Mouse (Mus musculus) retina, embryonic 14.5 days (tissue): ENCODE results near the gene Spata31d1d.
A peak's percentile ranks its signal among the peaks of the same experiment; 100 is the strongest.
"Not testable (repeated sequence)": the region's sequence is repeated elsewhere in the genome, so short reads cannot be mapped to it uniquely, and the experiment has no call there.

Experiments
- DNase-seq: peaks from one replicate; pipeline ENCODE4 v3.0.0-alpha.2; 2015; ENCODE audit warnings: low spot score

The Spata31d1d gene

GRCm38 (mm10) chr13:59728378-59729093 is 3.0 kb downstream of the Spata31d1d start:
- DNase-seq: peak; percentile 94

DNA sequence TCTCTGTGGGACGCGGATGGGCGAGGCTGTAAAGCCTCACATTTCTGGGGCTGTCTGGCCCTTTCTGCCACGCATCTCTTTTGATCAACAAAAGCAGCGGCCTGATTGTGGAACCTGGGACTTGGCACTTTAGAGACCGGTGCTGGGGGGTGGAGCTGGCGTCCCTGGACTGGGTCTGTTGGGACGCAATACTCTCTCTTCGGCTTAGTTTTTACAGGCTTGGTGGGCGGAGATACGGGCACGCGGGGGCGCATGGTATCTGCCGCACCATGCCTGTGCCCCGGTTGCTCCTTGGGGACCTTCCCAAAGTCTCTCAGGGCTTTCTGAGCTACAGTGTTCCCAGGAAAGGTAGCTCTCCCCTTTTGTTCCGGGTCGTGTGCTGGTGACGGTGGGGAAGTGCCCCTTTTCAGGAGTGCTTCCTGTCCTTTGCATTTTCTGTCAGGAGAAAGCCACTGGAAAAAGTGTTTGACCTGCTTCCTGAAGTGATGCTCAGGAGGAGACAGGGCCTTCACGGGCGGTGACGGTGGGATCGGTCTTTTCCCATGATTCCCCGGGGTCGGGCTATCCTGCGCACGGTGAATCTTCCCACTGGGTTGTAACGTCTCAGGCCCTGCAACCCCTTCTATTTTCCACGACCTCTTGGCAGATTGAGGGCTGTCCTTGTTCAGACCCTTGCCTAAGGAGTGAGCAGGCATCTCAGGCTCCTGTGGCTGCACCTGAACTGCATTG is 5.2 kb downstream of the Spata31d1d start:
- DNase-seq: no peak

GRCm38 (mm10) chr13:59722089-59722488 is 9.5 kb downstream of the Spata31d1d start:
- DNase-seq: not testable (repeated sequence)

GRCm38 (mm10) chr13:59719475-59719874 is 12.1 kb downstream of the Spata31d1d start:
- DNase-seq: no peak

DNA sequence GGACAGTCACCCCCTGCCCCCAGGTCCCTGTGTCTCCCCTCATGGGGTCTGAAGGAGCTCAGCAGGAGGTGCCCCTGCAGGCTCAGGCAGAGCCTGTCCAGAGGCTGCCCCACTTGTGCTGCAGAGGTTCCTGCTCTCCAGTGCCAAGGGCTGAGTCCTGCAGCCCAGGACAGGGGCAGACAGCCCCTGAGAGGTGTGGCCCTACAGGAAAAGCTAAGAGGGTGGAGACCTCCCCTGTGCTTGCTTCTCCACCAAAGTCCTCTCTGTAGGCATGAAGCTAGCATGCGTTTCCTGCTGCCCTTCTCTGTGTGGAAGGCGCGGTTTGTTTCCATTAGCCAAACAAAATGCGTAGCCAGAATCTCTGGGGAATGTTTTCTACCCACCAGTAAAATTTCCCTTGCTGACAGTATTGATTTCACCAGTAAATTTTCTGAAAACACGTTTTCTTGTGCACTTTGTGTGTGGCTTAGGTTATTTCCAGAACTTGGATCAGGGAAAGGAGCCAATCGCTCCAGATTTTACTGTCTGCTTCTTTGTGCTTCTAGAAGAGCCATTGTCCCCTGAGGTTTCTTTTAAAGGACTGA is 12.6 kb downstream of the Spata31d1d start:
- DNase-seq: not testable (repeated sequence)

DNA sequence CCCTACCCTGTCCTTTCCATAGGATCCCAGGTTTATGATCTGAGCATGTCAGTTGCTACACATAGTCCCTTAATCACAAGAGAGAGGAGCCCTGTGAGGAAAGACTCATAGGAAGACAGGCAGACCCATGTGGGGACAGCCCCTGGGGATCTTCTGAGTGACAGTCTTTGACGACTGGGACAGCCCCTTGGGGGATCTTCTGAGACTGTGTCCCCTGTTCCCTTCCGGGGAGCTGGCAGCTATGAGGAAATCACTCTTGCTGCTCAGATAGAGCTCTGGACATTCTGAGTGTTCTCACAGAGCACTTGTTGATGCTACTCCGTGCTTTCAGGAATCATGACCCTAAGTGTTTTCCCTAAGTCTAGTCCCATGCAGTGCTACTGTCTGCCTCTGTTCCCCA is 17.8 kb downstream of the Spata31d1d start:
- DNase-seq: no peak

DNA sequence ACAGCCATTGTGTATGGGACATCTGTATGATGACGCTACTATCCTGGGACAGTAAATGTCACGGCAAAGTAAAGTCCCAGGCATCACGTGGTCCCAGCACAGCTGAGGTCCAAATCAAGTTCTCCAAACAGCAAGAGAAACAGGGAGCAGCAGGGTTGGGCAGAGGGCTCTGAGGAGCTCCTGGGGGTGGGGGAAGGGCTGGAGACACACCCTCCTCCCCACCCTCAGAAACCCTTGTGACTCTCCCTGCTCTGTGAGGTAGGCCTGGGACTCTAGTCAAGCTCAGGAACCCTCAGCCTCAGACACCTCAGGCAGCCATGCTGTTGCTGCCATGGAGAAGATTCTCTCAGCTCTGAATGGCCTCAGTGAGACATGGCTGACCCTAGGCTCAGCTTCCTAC is 19.6 kb downstream of the Spata31d1d start, which contains the start of gene Spata31d1b:
Spata31d1b (plus strand) TSS at position 301 of the 400 bp plus-strand sequence.
- DNase-seq: not testable (repeated sequence)

DNA sequence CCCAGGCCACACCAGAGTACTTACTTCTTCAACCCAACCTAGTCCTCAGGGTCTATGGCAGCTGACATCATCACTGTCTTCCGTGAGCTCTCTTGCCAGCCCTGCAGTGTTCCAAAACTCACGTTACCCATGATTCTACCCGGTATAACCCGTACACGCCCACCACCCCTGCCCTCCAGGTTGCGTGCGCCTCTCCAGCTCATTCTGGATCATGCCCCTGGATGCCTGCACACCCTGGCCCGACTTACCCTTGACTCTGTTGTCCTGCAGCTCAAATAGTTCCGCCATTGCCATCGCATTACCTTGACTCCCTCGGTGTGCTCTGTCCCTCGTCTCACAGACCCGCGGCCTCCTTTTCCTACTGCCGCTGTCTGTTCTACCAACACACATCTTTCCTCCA is 21.3 kb downstream of the Spata31d1d start, which contains the start of gene Spata31d1a:
Spata31d1a (minus strand) TSS at position 101 of the 400 bp plus-strand sequence.
- no peak for DNase-seq

DNA sequence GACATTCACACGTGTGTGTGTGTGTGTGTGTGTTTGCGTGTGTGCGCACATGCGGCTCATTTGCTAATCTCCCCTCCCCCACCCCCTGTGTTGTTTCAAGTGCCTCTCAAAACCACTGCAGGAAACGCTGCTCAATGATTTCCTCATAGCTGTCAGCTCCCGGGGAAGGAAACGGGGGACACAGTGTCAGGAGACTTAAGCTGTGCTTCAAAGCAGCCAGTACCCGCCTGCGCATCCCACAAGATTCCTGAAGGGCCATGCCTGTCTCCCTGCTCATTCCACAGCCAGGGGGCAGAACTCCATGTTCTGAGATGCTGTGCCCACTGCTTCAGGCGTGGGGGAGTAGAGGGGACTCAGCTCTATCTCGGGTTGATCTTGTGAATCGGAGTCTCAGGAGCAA is 27.0 kb downstream of the Spata31d1d start:
- no peak for DNase-seq

GRCm38 (mm10) chr13:59703514-59703913 is 28.0 kb downstream of the Spata31d1d start:
- no peak for DNase-seq

GRCm38 (mm10) chr13:59700137-59700536 is 31.4 kb downstream of the Spata31d1d start:
- not testable (repeated sequence) for DNase-seq

DNA sequence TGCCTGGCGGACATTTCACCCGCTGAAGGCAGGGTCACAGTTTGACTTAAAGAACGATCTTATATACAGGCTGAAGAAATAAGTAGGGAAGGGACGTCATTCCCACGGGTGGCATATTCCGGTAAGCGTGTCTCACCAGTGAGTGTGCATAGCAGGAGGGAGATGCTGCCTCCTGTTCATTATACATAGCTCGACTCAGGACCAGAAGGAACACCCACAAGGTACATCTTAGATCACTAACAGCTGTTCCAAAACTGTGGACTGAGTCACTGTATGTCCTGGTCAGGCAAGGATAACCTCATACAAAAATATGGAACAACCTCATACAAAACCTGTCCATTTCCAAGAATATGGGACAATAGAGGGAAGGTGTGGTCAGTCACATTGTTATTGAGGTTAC is 32.4 kb downstream of the Spata31d1d start:
- no peak for DNase-seq

DNA sequence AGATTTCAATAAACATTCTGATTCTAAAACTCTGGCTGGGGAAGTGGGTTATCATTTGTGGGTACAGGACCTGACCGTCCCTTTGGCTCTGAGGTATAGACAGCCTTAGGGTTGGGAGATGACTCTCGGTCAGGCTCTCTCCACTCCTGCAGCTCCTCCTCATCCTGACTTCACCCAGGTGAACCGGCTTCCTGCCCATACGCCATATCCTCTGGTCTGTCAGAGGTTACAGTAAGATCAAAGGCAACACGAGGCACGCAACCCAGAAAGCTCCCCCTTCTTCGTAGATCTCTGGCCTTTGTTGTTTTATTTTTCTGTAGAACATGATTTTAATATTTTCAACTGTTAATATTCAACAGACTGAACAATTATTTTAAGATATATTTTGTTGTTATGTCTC is 35.8 kb downstream of the Spata31d1d start:
- DNase-seq: no peak

DNA sequence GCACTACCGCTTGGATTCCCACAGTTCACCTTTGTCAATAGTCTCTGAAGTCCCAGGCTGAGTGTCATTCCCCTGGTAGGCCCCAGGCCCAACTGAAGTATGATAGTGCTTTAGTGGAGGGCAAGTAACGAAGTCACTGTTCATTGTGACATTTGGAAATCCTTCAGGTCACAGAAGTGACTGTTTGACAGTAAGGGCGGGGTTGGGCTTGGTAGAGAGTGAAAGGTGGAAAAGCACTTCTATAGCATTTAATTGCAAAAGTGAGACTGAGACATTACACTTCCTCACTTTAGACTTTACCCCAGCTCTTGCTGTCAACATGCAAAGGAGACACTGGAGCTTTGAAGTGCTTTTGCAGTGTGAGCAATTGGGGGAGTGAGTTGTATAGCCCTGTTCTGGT is 37.5 kb downstream of the Spata31d1d start, which contains the start of gene 4921517D22Rik:
4921517D22Rik (minus strand) TSS at position 101 of the 400 bp plus-strand sequence.
- DNase-seq: no peak

DNA sequence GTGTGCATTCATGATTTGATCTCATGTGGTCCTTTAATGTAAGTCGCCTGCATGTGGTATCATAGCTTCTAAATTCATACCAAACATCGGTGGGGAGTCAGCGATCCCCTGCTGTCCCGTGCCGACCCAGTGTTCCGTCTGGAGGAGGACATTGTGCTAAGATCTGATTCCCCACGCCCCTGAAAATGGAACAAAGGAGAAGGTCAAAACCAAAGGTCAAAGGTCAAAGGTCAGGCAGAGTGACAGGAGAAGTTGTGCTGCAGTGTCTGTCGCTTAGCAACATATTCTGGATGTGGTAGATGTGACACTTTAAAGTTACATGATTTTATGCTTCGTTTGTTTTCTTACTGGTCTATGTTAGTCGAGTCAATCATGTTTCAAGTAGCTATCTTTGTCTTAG is 40.1 kb downstream of the Spata31d1d start:
- peak; percentile 42 for DNase-seq

DNA sequence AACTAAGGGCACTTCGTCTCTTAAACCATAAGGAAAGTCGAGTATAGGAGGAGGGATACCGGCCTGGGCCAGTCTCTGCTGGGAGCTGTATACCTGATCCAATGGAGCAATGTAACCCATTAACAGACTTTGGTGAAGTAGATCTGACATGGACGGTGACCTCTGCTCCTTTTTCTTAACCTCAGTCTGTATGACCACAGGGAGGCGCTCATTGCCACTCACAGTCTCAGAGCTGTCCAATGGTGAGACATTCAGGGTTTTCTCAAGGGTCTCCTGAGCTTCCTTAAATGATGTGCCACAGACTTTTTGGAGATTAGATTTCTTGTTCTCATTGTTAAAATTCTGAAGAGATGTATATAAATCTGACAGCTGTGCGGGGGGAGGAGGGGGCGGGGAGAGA is 41.0 kb downstream of the Spata31d1d start:
- DNase-seq: no peak

DNA sequence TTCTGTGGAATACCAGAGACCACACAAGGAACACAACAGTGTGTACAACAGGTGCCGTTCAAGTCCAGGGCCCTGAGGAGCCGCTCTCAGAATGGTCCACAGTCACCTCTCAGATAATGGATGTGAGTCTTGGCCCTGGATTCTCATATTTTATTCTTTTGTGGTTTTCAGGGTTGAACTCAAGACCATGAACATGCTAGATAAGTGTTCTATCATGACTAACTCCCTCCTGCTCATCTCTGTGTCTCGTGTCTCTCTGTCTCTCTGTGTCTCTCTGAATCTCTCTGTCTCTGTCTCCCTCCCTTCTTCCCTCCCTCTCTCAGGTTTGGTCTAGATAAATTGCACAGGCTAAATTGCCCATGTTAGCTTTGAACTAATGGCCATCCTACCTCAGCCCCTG is 41.7 kb downstream of the Spata31d1d start:
- DNase-seq: no peak

GRCm38 (mm10) chr13:59689313-59689712 is 42.2 kb downstream of the Spata31d1d start:
- no peak for DNase-seq

DNA sequence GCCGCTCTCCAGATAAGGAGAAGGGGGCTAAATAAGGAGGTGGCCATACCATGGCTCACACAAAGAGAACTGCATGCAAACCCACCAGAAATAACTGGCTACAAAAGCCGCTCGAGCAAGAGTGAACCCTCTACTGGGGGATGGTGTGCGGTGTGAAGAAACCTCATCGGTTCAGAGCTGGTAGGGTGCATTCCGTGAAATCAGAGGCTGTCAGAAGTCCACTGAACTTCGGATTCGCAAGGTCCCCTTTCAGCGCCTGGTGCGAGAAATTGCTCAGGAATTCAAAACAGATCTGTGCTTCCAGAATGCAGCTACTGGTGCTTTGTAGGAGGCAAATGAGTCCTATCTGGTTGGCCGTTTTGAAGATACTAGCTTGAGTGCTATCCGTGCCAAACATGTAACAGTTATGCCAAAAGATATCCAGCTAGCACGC is 43.2 kb downstream of the Spata31d1d start:
- no peak for DNase-seq

GRCm38 (mm10) chr13:59685236-59685635 is 46.3 kb downstream of the Spata31d1d start:
- no peak for DNase-seq

DNA sequence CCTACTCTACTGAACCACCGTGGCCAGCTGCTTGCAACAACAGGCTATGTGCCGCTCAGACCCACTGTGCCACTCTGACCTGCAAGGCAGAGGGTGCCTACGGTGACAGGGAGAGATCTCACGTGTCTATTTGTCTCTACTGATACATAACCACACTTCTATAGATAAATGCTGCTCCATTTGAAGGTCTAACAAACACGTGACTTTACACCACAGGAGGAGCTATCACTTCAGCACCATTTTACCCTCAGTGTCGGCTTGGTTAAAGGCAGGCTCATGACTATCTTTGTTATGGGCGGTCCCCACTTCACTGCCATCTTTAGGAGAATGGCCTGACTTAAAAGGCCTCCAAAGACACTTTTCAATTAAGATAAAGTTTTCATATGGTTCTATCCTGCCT is 48.9 kb downstream of the Spata31d1d start:
- DNase-seq: no peak

- no peak for DNase-seq
These were observed 51.6 kb downstream of the Spata31d1d start for GRCm38 (mm10) chr13:59679908-59680307.

- DNase-seq: no peak
These were observed 52.2 kb downstream of the Spata31d1d start for GRCm38 (mm10) chr13:59679306-59679705.
